In genomic region chr13:69631659-69632058, GRCm38 (mm10) we compare ENCODE assay signal across 15 mouse cellular contexts.
"Had no signal": no experiment of that assay in that cellular context is flagged by ENCODE, and none has a peak within 500 bp of the region (broad histone marks: within the 10 kb centered on the region; RNA-seq: fewer than 3 reads in every experiment).

No protein-coding gene starts in this region.

- H3K9ac ChIP-seq: liver, embryonic 13.5 days; liver, postnatal 0 days; lung, embryonic 15.5 days; midbrain, embryonic 12.5 days; neural tube, embryonic 13.5 days; stomach, embryonic 15.5 days had no signal

- H3K4me3 ChIP-seq: layer of hippocampus, adult 2 months; limb, embryonic 10.5 days; liver, embryonic 13.5 days; lung, embryonic 15.5 days; midbrain, embryonic 12.5 days; neural tube, embryonic 13.5 days; stomach, embryonic 15.5 days had no signal

- H3K4me1 ChIP-seq: limb, embryonic 10.5 days; liver, embryonic 13.5 days; lung, embryonic 15.5 days; midbrain, embryonic 12.5 days; neural tube, embryonic 13.5 days; stomach, embryonic 15.5 days had no signal

- ATAC-seq: hindbrain, postnatal 0 days; liver, postnatal 0 days; midbrain, embryonic 16.5 days had no signal

- H3K27ac ChIP-seq: hindbrain, postnatal 0 days; kidney, postnatal 0 days; layer of hippocampus, adult 2 months; limb, embryonic 10.5 days; liver, embryonic 13.5 days; lung, embryonic 15.5 days; macrophage; midbrain, embryonic 12.5 days; neural tube, embryonic 13.5 days; stomach, embryonic 15.5 days had no signal

- H3K9me3 ChIP-seq: limb, embryonic 10.5 days; liver, embryonic 13.5 days; lung, embryonic 15.5 days; midbrain, embryonic 12.5 days; neural tube, embryonic 13.5 days; stomach, embryonic 15.5 days had no signal

- H3K4me2 ChIP-seq: liver, embryonic 13.5 days; lung, embryonic 15.5 days; midbrain, embryonic 12.5 days; neural tube, embryonic 13.5 days; stomach, embryonic 15.5 days had no signal

- DNase-seq: liver, embryonic 13.5 days; liver, postnatal 0 days; lung, postnatal 14 days; retina, postnatal 1 day; thymus, postnatal 4 days had no signal

- H3K27me3 ChIP-seq: liver, embryonic 13.5 days; lung, embryonic 15.5 days; midbrain, embryonic 12.5 days; neural tube, embryonic 13.5 days; stomach, embryonic 15.5 days had no signal
